Mouse (Mus musculus): ENCODE measurements around the gene Selplg.

GRCm38 (mm10) chr5:113772905-113773519 is 59.4 kb downstream of the Selplg start:
- TF ChIP-seq POLR2A (IDR thresholded peaks at IDR 0.05; ENCODE audit: insufficient read length, low read depth) (no peak), MYOD1 (IDR thresholded peaks at IDR 0.05; ENCODE audit: control insufficient read depth in 1 of 3, insufficient read length in 2 of 3, low read depth in 2 of 3) (no peak), POLR2AphosphoS2 (IDR thresholded peaks at IDR 0.05; ENCODE audit: insufficient read length, low read depth) (no peak), USF1 (IDR thresholded peaks at IDR 0.05; ENCODE audit: low read depth) (no peak), MAX (IDR thresholded peaks at IDR 0.05; ENCODE audit: low read depth) (no peak), E2F4 (IDR thresholded peaks at IDR 0.05; ENCODE audit: insufficient read depth) (no peak), TCF12 (IDR thresholded peaks at IDR 0.05; ENCODE audit: insufficient read depth, poor library complexity, severe bottlenecking) (no peak), TCF3 (IDR thresholded peaks at IDR 0.05; ENCODE audit: insufficient read length, low read depth) (no peak), CEBPB (IDR thresholded peaks at IDR 0.05; ENCODE audit: insufficient read depth, poor library complexity, severe bottlenecking) (no peak), MYOG (IDR thresholded peaks at IDR 0.05; ENCODE audit: control insufficient read depth in 1 of 3, insufficient read depth in 1 of 3, insufficient read length in 2 of 3, low read depth in 2 of 3) (no peak), SRF (IDR thresholded peaks at IDR 0.05; ENCODE audit: control insufficient read depth, insufficient read length, low read depth) (no peak), REST (IDR thresholded peaks at IDR 0.05; ENCODE audit: insufficient read depth, insufficient read length) (no peak)

All from myocyte (in vitro differentiated cells).